Mouse (Mus musculus) midbrain, embryonic 13.5 days (tissue): ENCODE results near the gene Akap1. TPM values are rescaled to one million over a fixed set of nuclear protein-coding genes. Genes with fewer than 3 reads are reported as not detected.
A peak's percentile ranks its signal among the peaks of the same experiment; 100 is the strongest.

Experiments used
- ATAC-seq: fragments of 200-750 bp; cut with Nextera tagmentation; 2 replicates; pipeline ENCODE4 v1.8.0; 2017; ENCODE audit warnings: mild to moderate bottlenecking, moderate TSS enrichment, moderate library complexity
- H3K27ac ChIP-seq: fragments of 300-500 bp; sonication (generic); 2 replicates; pipeline ENCODE4 v1.5.1; 2015; ENCODE audit warnings: inconsistent platforms, mild to moderate bottlenecking, moderate library complexity
- H3K27me3 ChIP-seq: fragments of 300-500 bp; sonication (generic); 2 replicates; pipeline ENCODE4 v1.6.1; 2015; ENCODE audit warnings: mild to moderate bottlenecking, inconsistent platforms
- H3K36me3 ChIP-seq: fragments of 300-500 bp; sonication (generic); 2 replicates; pipeline ENCODE4 v1.6.1; 2015; ENCODE audit warnings: mild to moderate bottlenecking, inconsistent platforms
- H3K4me1 ChIP-seq: fragments of 300-500 bp; sonication (generic); replicated peaks from 2 replicates; pipeline ENCODE4 v1.6.1; 2015; ENCODE audit warnings: inconsistent platforms
- H3K4me2 ChIP-seq: fragments of 300-500 bp; sonication (generic); replicated peaks from 2 replicates; pipeline ENCODE4 v1.6.1; 2015; ENCODE audit warnings: moderate library complexity, mild to moderate bottlenecking, inconsistent platforms
- H3K4me3 ChIP-seq: fragments of 300-500 bp; sonication (generic); replicated peaks from 2 replicates; pipeline ENCODE4 v1.5.1; 2015; ENCODE audit warnings: mild to moderate bottlenecking, inconsistent platforms
- H3K9ac ChIP-seq: fragments of 300-500 bp; sonication (generic); replicated peaks from 2 replicates; pipeline ENCODE4 v1.6.1; 2015; ENCODE audit warnings: mild to moderate bottlenecking, inconsistent platforms
- H3K9me3 ChIP-seq: fragments of 300-500 bp; sonication (generic); 2 replicates; pipeline ENCODE4 v1.6.1; 2016; ENCODE audit warnings: mild to moderate bottlenecking, inconsistent platforms
- WGBS: fragments of 180-500 bp; shearing (Covaris S2); methylation state at CpG from one replicate; pipeline ENCODE4 v1.1.7; 2015; 5-methylcytosine and 5-hydroxymethylcytosine counted together
- polyA plus RNA-seq: library from polyadenylated mRNA; unstranded; fragments of >200 nt; fragmentation: Nextera tagmentation; extraction: Ambion mirVana; gene quantifications from 2 replicates; pipeline ENCODE4 v1.2.1, GENCODE M21; 2015

Gene Akap1
- polyA plus RNA-seq, 1 experiment from 2014 or later = 25.3 TPM

DNA sequence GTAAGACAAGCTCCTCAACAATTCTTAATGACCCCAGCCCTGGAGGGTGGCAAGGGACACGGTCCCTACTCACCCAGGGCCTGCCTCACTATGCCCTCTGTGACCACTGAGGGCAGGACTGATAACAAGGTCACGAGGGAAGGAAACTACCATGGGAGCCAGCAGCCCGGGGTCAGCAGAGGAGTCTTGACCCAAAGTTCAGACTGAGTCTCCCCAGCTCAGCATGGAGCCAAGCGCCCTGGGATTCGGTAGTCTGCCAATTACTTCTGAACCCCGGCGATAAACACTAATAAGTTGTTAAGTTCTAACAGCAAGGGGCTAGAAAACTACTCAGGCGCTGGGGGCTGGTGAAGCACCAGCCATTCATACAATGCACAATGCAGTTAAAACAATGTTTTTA is 24.1 kb downstream of the Akap1 start:
- WGBS = 85% methylated on average over 8 of the region's 8 CpGs
- no peak overlapping the region for H3K4me2 ChIP-seq
- H3K9ac ChIP-seq = no peak overlapping the region
- H3K36me3 ChIP-seq = peaks cover 70% of the 10 kb centered on the region
- no peaks in the 10 kb centered on the region for H3K4me1 ChIP-seq
- H3K4me3 ChIP-seq = no peak overlapping the region
- no peak overlapping the region for H3K27ac ChIP-seq
- H3K27me3 ChIP-seq = no peaks in the 10 kb centered on the region
- H3K9me3 ChIP-seq = no peaks in the 10 kb centered on the region
- ATAC-seq = no peak

DNA sequence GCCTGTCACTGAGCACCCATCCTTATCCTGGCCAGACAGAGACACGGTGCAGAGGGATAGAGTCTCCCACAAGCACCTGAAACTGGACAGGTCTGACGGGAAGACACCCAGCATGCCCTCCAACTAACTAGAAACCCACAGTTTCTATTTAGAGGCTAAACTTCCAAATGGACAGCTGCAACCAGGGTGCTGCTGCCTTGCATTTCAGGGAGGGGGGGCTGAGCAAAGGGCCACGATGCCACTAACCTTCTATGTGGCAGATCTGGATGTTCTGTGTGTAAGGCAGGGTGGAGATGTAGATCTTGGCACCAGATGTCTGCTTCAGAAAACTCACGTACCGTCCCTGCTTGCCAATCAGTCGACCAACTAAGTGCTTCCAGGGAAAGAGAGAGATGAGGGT is 25.0 kb downstream of the Akap1 start:
- Histone ChIP-seq H3K36me3 (peaks cover 70% of the 10 kb centered on the region), H3K27ac (no peak overlapping the region), H3K9me3 (no peaks in the 10 kb centered on the region), H3K4me2 (no peak overlapping the region), H3K9ac (no peak overlapping the region), H3K27me3 (no peaks in the 10 kb centered on the region), H3K4me3 (no peak overlapping the region), H3K4me1 (no peaks in the 10 kb centered on the region)
- ATAC-seq = no peak
- WGBS = 92% methylated on average over 6 of the region's 6 CpGs

DNA sequence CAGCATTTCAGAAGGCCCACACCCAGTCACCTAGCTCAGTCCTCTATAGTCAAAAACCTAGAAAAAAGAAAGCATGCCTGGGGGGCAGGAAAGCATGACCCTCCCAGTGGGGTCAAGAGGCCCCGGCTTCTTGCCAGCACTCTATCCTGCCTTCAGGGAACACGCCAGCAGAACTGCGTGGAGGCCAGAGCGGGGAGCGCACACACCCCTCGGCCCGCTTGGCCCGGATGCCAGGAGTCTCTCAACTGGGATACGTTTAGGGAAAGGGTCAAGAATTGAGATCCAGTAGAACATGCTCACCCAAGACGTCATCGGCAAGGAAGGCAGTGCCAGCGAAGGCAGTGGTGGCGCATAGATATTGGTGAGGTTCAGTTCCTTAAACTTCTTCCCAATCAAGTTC is 25.8 kb downstream of the Akap1 start:
- H3K4me3 ChIP-seq = no peak overlapping the region
- ATAC-seq = no peak
- H3K27ac ChIP-seq = no peak overlapping the region
- H3K36me3 ChIP-seq = peaks cover 70% of the 10 kb centered on the region
- no peak overlapping the region for H3K9ac ChIP-seq
- no peaks in the 10 kb centered on the region for H3K27me3 ChIP-seq
- H3K9me3 ChIP-seq = no peaks in the 10 kb centered on the region
- no peaks in the 10 kb centered on the region for H3K4me1 ChIP-seq
- 94% methylated on average over 13 of the region's 13 CpGs for WGBS
- H3K4me2 ChIP-seq = no peak overlapping the region

DNA sequence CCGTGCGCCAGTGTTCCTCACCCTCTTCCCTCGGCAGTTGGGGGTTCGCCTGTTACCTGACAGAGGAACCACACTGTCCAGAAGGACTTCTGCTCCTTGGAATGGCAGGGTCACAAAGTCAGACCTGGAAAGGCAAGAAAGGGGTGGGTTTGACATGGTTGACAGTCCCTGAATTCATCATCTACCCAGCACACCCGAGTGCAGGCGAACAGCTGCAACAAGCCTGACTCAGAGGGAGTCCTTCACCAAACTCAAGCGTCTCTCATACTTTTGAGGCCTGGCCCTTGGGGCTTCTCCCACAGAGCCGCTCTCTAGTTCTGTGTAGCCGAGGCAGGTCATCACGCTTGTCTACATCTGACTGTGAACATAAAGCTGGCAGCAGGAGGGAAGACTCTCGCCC is 29.8 kb downstream of the Akap1 start:
- Histone ChIP-seq H3K9ac (no peak overlapping the region), H3K27ac (no peak overlapping the region), H3K4me2 (no peak overlapping the region), H3K36me3 (peaks cover 85% of the 10 kb centered on the region), H3K9me3 (no peaks in the 10 kb centered on the region), H3K4me1 (no peaks in the 10 kb centered on the region), H3K27me3 (no peaks in the 10 kb centered on the region), H3K4me3 (no peak overlapping the region)
- ATAC-seq = no peak
- WGBS = 88% methylated on average over 11 of the region's 11 CpGs

DNA sequence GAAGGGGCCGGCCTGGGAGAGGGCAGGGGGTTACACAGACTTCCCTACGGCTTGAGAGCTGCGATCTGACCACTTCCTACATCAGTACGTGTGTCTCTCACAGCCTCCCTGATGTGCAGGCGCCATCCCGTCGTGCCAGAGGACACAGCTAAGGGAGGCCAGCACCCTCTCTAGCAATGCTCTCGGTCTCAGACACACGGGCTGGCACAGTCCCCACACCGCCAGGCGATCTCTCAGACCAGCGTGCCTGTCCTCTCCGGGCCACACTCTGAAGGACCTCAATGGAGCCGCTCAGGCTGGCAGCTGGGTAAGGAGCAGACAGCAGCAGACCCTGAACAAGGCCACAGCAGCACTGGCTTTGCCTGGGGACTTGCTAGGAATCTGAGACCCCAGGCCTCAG is 30.3 kb downstream of the Akap1 start:
- ATAC-seq = no peak
- Histone ChIP-seq H3K27ac (no peak overlapping the region), H3K4me2 (no peak overlapping the region), H3K9ac (no peak overlapping the region), H3K27me3 (no peaks in the 10 kb centered on the region), H3K36me3 (peaks cover 82% of the 10 kb centered on the region), H3K4me1 (no peaks in the 10 kb centered on the region), H3K9me3 (no peaks in the 10 kb centered on the region), H3K4me3 (no peak overlapping the region)
- 89% methylated on average over 14 of the region's 14 CpGs for WGBS

DNA sequence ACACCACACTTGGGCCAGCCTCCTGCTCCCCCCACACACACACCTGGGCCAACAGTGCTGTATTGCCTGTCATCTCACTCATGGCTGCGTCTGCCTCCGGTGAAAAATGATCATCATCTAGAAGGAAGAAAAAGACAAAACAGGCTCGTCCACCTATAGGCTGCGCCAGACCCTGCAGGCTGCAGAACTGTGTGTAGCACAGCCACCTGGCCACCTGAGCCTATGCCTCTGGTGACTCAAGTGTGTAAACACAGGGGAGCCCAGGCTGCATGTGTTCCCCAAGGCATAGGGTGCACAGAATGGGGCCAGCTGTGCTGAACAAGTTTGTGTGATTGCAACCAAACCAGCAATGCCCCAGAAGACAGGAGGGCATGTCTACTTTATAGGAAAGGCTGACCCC is 31.3 kb downstream of the Akap1 start:
- H3K4me2 ChIP-seq = no peak overlapping the region
- WGBS = 95% methylated on average over 4 of the region's 4 CpGs
- no peaks in the 10 kb centered on the region for H3K9me3 ChIP-seq
- peaks cover 73% of the 10 kb centered on the region for H3K36me3 ChIP-seq
- no peak for ATAC-seq
- H3K4me3 ChIP-seq = no peak overlapping the region
- no peaks in the 10 kb centered on the region for H3K27me3 ChIP-seq
- no peak overlapping the region for H3K27ac ChIP-seq
- no peak overlapping the region for H3K9ac ChIP-seq
- no peaks in the 10 kb centered on the region for H3K4me1 ChIP-seq

DNA sequence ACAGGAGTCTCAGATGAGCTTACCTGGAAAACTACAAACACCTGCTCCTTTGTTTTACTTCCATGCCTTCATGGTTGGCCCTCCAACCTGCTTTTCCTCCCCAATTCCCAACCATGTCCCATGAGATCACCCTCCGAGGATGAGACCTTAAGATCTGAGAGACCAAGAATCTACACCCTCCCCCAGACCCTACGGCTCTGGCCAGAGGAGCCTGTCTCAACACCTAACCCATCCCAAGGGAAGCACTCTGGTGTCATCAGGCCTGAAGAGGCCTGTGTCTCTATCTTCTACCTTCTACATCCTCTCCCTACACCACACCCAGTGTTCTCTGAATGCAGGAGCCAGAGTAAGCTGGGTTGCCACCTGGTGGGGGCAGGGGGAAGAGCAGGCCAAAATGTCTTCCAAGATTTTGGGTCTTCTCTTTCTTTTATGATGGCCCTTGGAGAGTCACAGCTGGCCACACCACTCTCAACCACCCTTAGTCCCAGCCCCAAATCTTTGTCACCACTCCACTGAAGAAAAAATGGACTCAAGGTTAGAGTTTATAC is 34.1 kb downstream of the Akap1 start:
- H3K27me3 ChIP-seq = no peaks in the 10 kb centered on the region
- no peaks in the 10 kb centered on the region for H3K4me1 ChIP-seq
- H3K4me2 ChIP-seq = no peak overlapping the region
- H3K27ac ChIP-seq = no peak overlapping the region
- ATAC-seq = no peak
- no peak overlapping the region for H3K4me3 ChIP-seq
- WGBS = 98% methylated on average over 2 of the region's 2 CpGs
- H3K9ac ChIP-seq = no peak overlapping the region
- no peaks in the 10 kb centered on the region for H3K9me3 ChIP-seq
- peaks cover 47% of the 10 kb centered on the region for H3K36me3 ChIP-seq

DNA sequence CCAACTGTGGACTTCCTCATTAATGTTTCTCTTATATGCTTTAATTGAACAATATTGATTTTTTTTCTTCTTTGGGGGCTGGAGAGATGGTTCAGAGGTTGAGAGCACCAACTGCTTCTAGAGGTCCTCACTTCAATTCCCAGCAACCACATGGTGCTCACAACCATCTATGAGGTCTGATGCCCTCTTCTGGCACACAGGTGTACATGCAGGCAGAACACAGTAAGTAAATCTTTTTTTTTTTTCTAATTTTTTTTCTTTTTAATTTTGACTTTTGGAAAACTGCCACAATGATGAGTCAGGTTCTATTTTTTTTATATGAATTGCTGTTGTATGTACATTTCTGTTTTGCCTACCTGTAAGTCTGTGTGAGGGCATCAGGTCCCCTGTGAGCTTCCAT is 35.9 kb downstream of the Akap1 start:
- H3K27ac ChIP-seq = no peak overlapping the region

DNA sequence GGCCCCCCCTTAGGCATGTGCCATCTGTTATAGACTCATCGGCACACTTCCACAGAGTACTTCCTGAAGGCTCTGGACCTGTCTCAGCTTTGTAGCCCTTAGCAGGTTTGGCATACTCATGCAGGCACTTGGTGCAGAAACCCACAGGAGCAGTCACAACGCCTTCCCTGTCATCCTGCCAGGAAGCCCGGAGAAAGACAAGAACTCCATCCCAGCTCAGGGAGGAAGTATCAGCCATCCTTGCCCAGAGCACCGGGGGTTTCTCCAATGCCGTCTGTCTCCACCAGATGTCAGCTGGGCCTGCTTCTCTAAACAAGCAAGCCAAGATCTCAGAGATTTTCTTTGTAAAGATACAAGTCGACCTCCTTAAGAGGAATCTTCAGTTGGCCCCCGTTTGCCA is 38.5 kb downstream of the Akap1 start:
- no peak for ATAC-seq
- H3K27me3 ChIP-seq = no peaks in the 10 kb centered on the region
- no peak overlapping the region for H3K4me3 ChIP-seq
- no peak overlapping the region for H3K27ac ChIP-seq
- WGBS = 58% methylated on average over 7 of the region's 7 CpGs
- H3K9me3 ChIP-seq = no peaks in the 10 kb centered on the region
- H3K4me1 ChIP-seq = peaks cover 20% of the 10 kb centered on the region
- H3K36me3 ChIP-seq = peaks cover 8% of the 10 kb centered on the region; the same call in 1 of the 2 replicates
- H3K9ac ChIP-seq = no peak overlapping the region
- no peak overlapping the region for H3K4me2 ChIP-seq

More for the DNA sequence above, 35.9 kb downstream of the Akap1 start:
- H3K27me3 ChIP-seq = no peaks in the 10 kb centered on the region
- H3K4me1 ChIP-seq = no peaks in the 10 kb centered on the region
- peaks cover 29% of the 10 kb centered on the region for H3K36me3 ChIP-seq
- no peak overlapping the region for H3K4me2 ChIP-seq
- ATAC-seq = no peak
- H3K4me3 ChIP-seq = no peak overlapping the region
- H3K9ac ChIP-seq = no peak overlapping the region
- H3K9me3 ChIP-seq = no peaks in the 10 kb centered on the region

DNA sequence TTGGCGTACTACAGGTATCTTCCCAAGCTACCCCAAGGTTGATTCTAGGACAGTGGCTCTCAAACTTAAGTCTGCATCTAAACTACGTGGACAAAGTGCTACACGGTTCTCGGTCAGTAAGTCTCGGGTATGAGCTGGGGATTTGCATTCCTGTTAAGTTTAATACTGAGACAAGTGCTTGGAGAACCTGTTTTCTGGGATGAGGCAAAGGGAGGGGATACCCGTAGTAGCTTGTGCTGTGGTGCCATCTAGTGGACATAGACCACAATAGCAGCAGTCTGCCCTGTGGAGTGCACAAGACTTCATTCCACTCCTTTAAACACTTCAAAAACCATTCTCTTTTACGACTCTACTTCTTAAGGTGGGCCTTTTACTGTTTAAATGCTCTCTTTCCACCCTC is 41.4 kb downstream of the Akap1 start:
- H3K9ac ChIP-seq = peak overlapping the region; percentile 41; the same call in 1 of the 2 replicates
- peak overlapping the region; percentile 57 for H3K4me2 ChIP-seq
- H3K4me1 ChIP-seq = peaks cover 30% of the 10 kb centered on the region
- peak overlapping the region; percentile 24 for H3K4me3 ChIP-seq
- ATAC-seq = peak; percentile 47
- no peaks in the 10 kb centered on the region for H3K9me3 ChIP-seq
- no peak overlapping the region for H3K27ac ChIP-seq
- no peaks in the 10 kb centered on the region for H3K27me3 ChIP-seq
- 2% methylated on average over 7 of the region's 7 CpGs for WGBS
- H3K36me3 ChIP-seq = no peaks in the 10 kb centered on the region

DNA sequence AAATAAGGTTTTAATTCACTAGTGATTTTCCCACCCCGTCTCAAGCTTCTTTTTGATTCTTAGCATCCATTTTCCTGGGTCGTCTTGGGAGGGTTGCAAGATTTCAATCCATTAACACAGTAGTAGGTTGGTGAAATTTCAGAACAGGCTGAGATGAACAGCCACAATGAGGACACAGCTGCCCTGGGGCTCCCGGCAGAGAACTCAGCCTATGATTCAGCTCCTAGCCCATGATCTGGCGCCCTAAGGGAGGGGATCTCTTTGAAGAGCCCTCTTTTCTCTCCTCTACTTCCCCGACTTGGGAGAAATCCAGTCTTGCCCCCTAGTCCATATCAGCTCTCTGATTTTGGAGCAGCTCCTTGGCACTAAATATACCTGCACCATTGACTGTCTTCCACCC is 41.9 kb downstream of the Akap1 start:
- Histone ChIP-seq H3K9me3 (no peaks in the 10 kb centered on the region), H3K4me3 (peak overlapping the region; percentile 24), H3K27ac (peak overlapping the region; percentile 44; the same call in 1 of the 2 replicates), H3K9ac (peak overlapping the region; percentile 41; the same call in 1 of the 2 replicates), H3K36me3 (no peaks in the 10 kb centered on the region), H3K27me3 (no peaks in the 10 kb centered on the region), H3K4me2 (peak overlapping the region; percentile 57), H3K4me1 (peaks cover 30% of the 10 kb centered on the region)
- peak; percentile 31 for ATAC-seq
- 13% methylated on average over 5 of the region's 5 CpGs for WGBS

DNA sequence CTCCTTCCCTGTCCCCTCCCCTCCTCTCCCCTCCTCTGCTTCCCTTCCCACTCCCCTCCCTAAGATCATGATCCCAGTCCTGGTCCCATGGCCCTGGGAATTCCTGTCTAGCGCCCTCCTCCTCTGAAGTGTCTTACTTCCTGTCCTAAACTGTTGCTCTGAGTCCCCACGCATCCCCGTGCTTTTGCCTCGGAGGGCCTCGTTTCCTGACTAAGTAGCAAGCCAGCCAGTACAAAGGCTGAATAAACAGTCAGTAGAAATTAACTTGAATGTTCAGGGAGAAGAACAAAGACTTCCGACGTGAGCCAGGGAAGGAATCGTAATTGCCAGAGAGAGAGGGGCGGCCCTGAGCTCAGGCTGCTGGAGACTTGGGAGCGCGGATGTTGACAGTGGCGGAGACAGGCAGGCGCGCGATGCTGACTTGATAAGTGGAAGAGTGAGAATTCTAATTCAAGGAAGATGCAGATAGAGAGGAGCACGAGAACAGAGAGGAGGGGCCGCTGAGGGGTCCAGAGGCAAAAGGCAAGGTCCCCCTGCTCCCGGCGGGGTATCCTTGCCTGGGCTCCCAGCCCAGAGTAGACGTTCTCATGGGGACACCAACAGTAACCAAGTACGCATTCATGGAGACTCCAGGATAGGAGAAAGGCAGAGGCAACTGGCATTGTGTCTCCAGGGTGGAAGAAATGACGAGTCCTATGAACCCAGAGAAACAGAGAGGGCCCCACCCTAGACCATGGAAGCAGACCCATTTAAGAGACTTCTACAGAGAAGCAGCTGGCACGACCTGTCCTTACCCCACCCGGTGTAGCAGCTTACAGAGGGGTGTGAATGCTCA is 43.4 kb downstream of the Akap1 start:
- Histone ChIP-seq H3K36me3 (no peaks in the 10 kb centered on the region), H3K4me1 (peaks cover 30% of the 10 kb centered on the region), H3K9me3 (no peaks in the 10 kb centered on the region), H3K9ac (peak overlapping the region; percentile 37; the same call in 1 of the 2 replicates), H3K27me3 (no peaks in the 10 kb centered on the region), H3K4me2 (peak overlapping the region; percentile 37), H3K27ac (peak overlapping the region; percentile 62), H3K4me3 (no peak overlapping the region)
- 7% methylated on average over 24 of the region's 24 CpGs for WGBS
- peak; percentile 66 for ATAC-seq
